Mouse (Mus musculus): ENCODE measurements around the gene Nfib.

GRCm38 (mm10) chr4:82516211-82516795, 189.2 kb downstream of the Nfib start:
- TF ChIP-seq CTCF (IDR thresholded peaks at IDR 0.05), result no peak
- TF ChIP-seq EP300 (IDR thresholded peaks at IDR 0.05), result no peak

Data from lung, postnatal 0 days (tissue).